Mouse (Mus musculus): ENCODE measurements around the gene Srpk2. TPM values are rescaled to one million over a fixed set of nuclear protein-coding genes. Genes with fewer than 3 reads are reported as not detected.
A peak's percentile ranks its signal among the peaks of the same experiment; 100 is the strongest.
"Not testable (repeated sequence)": the region's sequence is repeated elsewhere in the genome, so short reads cannot be mapped to it uniquely, and the experiment has no call there.

Gene Srpk2
- polyA plus RNA-seq, 1 experiment: 71.2 TPM

DNA sequence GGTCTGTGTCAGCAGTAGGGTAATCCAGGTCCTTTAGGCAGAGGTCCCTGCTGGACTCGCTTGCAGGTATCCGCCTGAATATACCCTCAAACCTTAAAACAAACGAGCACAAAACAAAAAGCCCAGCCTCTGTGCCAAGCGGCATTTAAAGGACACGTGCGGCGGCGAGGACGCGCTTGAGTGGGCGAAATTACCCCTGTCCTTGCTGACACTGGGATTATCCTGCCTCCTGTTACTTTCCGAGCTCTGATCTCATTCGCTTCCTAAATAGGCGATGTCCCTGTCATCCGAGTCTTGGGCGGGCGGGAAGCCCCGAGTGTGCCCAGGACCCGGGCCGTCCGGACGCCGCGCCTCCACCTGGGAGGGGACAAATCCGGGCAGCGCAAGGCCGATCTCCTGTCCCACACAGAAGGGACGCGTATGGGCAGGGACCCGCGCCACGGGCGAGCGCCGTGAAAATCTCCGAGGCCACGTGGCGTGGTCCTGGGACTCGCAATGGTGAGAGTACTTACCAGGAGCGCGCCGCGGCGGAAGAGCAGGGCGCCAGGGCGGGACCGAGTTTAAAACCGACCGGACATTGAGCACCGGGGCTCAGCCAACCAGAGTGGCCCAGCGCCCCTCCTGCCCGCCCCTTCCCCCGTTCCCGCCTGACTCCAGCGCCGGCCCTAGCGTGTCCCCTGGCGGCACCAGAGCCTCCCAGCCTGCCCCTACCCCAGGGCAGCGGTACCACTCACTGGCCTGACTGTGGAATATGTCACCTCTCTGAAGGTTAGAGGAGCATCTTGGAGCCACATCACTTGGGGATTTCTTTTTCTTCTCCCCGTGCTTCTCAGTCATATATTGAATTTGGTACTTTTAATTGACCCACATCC lies 27.9 kb upstream of the Srpk2 start:
- Histone ChIP-seq H3K9ac (ENCODE audit: low read depth, poor library complexity, severe bottlenecking) (peak overlapping the region; percentile 60), H3K27ac (ENCODE audit: insufficient read depth, low read length) (no peak overlapping the region), H3K4me3 (ENCODE audit: low read depth, low read length) (peak overlapping the region; percentile 97), H3K4me1 (ENCODE audit: control insufficient read depth, insufficient read depth, low read length) (no peaks in the 10 kb centered on the region), H3K36me3 (ENCODE audit: control insufficient read depth, insufficient read depth, low read length, poor library complexity, severe bottlenecking) (peaks cover 30% of the 10 kb centered on the region), H3K9me3 (replicated peaks; ENCODE audit: control insufficient read depth, insufficient read depth, low read length, poor library complexity, severe bottlenecking) (peaks cover 42% of the 10 kb centered on the region), H3K27me3 (ENCODE audit: control insufficient read depth, insufficient read depth, low read length, poor library complexity, severe bottlenecking) (no peaks in the 10 kb centered on the region)
- TF ChIP-seq EP300 (IDR thresholded peaks at IDR 0.05; ENCODE audit: insufficient read depth, low read depth, low read length) (no peak), POLR2A (IDR thresholded peaks at IDR 0.05; ENCODE audit: insufficient read depth, low read length) (no peak), CTCF (IDR thresholded peaks at IDR 0.05; ENCODE audit: low read depth, low read length) (peak; percentile 2)

DNA sequence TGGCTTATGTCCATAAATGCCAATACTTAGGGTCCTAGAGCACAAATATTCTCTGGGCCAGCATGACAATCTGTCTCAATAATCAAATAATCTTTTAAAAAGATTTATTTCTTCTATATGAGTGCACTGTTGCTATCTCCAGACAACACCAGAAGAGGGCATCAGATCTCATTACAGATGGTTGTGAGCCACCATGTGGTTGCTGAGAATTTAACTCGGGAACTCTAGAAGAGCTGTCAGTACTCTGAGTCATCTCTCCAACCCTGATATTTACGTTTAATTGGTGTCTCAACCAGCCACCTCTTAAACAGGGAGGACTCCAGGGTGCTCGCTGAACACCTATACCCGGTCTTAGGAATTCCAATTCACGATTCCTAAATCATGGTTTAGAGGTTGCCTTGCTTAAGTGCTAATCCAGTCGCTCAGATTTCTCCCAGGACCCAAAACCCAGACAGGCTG lies 27.3 kb upstream of the Srpk2 start:
- H3K9ac ChIP-seq (ENCODE audit: low read depth, poor library complexity, severe bottlenecking): peak overlapping the region; percentile 60
- not testable (repeated sequence) for H3K4me1 ChIP-seq (ENCODE audit: control insufficient read depth, insufficient read depth, low read length); H3K27me3 ChIP-seq (ENCODE audit: control insufficient read depth, insufficient read depth, low read length, poor library complexity, severe bottlenecking); H3K27ac ChIP-seq (ENCODE audit: insufficient read depth, low read length)
- peaks cover 36% of the 10 kb centered on the region for H3K36me3 ChIP-seq (ENCODE audit: control insufficient read depth, insufficient read depth, low read length, poor library complexity, severe bottlenecking)
- H3K9me3 ChIP-seq (replicated peaks; ENCODE audit: control insufficient read depth, insufficient read depth, low read length, poor library complexity, severe bottlenecking): peaks cover 48% of the 10 kb centered on the region
- peak overlapping the region; percentile 97 for H3K4me3 ChIP-seq (ENCODE audit: low read depth, low read length)

DNA sequence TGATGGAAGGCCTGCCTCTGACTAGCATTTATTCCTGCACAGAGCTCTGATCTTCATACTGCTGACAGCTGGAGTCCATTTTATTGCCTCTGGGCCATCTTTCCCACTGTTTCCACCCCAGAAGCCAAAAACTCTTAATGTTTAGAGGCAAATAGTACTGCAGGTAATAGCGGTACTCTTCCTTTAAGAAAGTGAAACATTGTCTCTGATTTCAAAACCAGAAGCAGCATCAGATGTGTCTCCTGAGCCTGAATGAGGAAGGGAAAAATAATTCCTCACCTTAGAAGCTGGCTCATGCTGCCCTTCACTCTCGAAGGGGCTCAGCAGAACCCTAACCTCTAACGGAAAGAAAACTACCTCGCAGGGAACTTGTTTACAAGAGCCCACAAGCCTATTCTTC lies 26.8 kb upstream of the Srpk2 start:
- no peak for TF ChIP-seq POLR2A (IDR thresholded peaks at IDR 0.05; ENCODE audit: insufficient read depth, low read length)
- no peak for TF ChIP-seq EP300 (IDR thresholded peaks at IDR 0.05; ENCODE audit: insufficient read depth, low read depth, low read length)
- no peak for TF ChIP-seq CTCF (IDR thresholded peaks at IDR 0.05; ENCODE audit: low read depth, low read length)
- Histone ChIP-seq H3K9me3 (replicated peaks; ENCODE audit: control insufficient read depth, insufficient read depth, low read length, poor library complexity, severe bottlenecking) (peaks cover 52% of the 10 kb centered on the region), H3K4me3 (ENCODE audit: low read depth, low read length) (no peak overlapping the region), H3K27ac (ENCODE audit: insufficient read depth, low read length) (no peak overlapping the region), H3K4me1 (ENCODE audit: control insufficient read depth, insufficient read depth, low read length) (no peaks in the 10 kb centered on the region), H3K27me3 (ENCODE audit: control insufficient read depth, insufficient read depth, low read length, poor library complexity, severe bottlenecking) (no peaks in the 10 kb centered on the region), H3K9ac (ENCODE audit: low read depth, poor library complexity, severe bottlenecking) (no peak overlapping the region), H3K36me3 (ENCODE audit: control insufficient read depth, insufficient read depth, low read length, poor library complexity, severe bottlenecking) (peaks cover 39% of the 10 kb centered on the region)

DNA sequence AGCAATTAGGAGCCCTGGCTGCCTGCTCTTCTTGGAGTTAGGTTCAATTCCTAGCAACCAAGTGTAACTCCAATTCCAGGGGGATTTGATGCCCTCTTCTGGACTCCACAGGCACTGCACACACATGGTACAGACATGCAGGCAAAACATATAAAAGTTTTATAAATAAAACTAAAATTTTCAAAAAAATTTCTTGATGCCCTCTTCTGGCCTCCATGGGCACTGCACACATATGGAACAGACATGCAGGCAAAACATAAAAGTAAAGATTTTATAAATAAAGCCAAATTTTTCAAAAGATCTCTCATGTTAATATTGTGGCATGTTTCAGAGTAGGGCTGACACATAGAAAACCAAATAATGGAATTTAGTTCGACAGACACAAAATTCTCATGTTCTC lies 25.2 kb upstream of the Srpk2 start:
- no peaks in the 10 kb centered on the region for H3K4me1 ChIP-seq (ENCODE audit: control insufficient read depth, insufficient read depth, low read length)
- no peak overlapping the region for H3K9ac ChIP-seq (ENCODE audit: low read depth, poor library complexity, severe bottlenecking)
- H3K36me3 ChIP-seq (ENCODE audit: control insufficient read depth, insufficient read depth, low read length, poor library complexity, severe bottlenecking): peaks cover 39% of the 10 kb centered on the region
- peaks cover 62% of the 10 kb centered on the region for H3K9me3 ChIP-seq (replicated peaks; ENCODE audit: control insufficient read depth, insufficient read depth, low read length, poor library complexity, severe bottlenecking)
- TF ChIP-seq EP300 (IDR thresholded peaks at IDR 0.05; ENCODE audit: insufficient read depth, low read depth, low read length) (no peak), POLR2A (IDR thresholded peaks at IDR 0.05; ENCODE audit: insufficient read depth, low read length) (no peak), CTCF (IDR thresholded peaks at IDR 0.05; ENCODE audit: low read depth, low read length) (no peak)
- no peaks in the 10 kb centered on the region for H3K27me3 ChIP-seq (ENCODE audit: control insufficient read depth, insufficient read depth, low read length, poor library complexity, severe bottlenecking)
- no peak overlapping the region for H3K4me3 ChIP-seq (ENCODE audit: low read depth, low read length)
- H3K27ac ChIP-seq (ENCODE audit: insufficient read depth, low read length): no peak overlapping the region

DNA sequence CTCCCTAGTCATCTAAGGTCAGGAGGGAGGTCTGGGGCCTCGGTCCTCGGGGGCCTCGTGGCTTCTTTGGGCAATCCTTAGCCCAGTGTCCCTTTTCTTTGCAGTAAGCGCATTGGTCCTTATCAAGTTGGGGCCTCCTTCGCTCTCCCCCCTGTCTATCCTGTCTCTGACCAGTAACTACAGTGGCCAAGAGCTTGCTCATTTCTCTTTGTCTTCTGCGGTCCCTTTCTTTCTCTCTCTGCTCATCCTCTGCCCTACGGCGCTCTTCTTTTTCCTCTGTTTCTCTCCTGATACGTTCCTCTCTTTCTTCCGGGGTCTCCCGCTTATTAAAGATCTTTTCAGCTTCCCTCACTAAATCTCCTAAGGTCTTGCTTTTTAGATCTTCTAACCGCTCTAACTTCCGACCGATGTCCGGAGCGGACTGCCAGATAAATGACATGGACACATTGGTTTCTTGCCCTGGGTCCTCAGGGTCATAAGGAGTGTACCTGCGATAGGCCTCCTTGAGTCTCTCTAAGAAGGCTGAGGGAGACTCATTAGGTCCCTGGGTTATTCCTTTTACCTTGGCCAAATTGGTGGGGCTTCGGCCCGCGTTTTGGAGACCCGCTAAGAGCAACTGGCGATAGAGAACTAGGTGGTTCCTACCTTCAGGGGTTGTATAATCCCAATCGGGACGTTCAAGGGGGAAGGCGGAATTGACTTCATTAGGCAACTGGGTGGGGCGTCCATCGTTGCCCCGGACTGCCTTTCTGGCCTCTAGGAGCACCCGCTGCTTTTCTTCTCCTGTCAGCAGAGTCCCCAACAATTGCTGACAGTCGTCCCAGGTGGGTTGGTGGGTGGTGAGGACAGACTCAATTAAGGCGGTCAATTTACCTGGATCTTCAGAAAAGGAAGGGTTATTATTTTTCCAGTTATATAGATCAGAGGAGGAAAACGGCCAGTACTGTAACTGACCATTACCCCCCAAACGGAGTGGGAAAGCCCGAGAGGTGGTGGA lies 22.5 kb upstream of the Srpk2 start:
- H3K9ac ChIP-seq (ENCODE audit: low read depth, poor library complexity, severe bottlenecking); H3K27ac ChIP-seq (ENCODE audit: insufficient read depth, low read length): not testable (repeated sequence)
- H3K9me3 ChIP-seq (replicated peaks; ENCODE audit: control insufficient read depth, insufficient read depth, low read length, poor library complexity, severe bottlenecking): peaks cover 87% of the 10 kb centered on the region

DNA sequence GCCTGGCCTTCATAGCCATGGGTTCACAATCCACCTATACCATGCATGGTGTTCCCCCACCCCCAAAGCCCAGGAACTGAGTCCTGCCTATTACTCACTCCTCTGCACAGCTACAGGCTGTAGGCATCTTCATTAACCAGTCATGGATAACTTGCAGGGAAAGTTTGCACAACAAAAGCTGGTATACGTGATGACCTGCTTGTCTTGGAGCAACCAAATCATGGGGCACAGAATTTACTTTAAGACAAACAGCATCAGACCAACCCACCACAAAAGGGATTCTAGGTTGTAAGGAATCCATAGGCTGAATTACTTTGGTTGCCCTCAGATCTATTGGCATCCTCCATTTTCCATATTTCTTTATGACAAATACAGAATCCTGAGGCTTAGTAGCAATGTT lies 13.0 kb upstream of the Srpk2 start:
- Histone ChIP-seq H3K27ac (ENCODE audit: insufficient read depth, low read length) (no peak overlapping the region), H3K4me1 (ENCODE audit: control insufficient read depth, insufficient read depth, low read length) (no peaks in the 10 kb centered on the region), H3K36me3 (ENCODE audit: control insufficient read depth, insufficient read depth, low read length, poor library complexity, severe bottlenecking) (peaks cover 12% of the 10 kb centered on the region), H3K9me3 (replicated peaks; ENCODE audit: control insufficient read depth, insufficient read depth, low read length, poor library complexity, severe bottlenecking) (peaks cover 39% of the 10 kb centered on the region), H3K4me3 (ENCODE audit: low read depth, low read length) (no peak overlapping the region), H3K9ac (ENCODE audit: low read depth, poor library complexity, severe bottlenecking) (no peak overlapping the region), H3K27me3 (ENCODE audit: control insufficient read depth, insufficient read depth, low read length, poor library complexity, severe bottlenecking) (no peaks in the 10 kb centered on the region)
- TF ChIP-seq EP300 (IDR thresholded peaks at IDR 0.05; ENCODE audit: insufficient read depth, low read depth, low read length): no peak

More for the DNA sequence above, 22.5 kb upstream of the Srpk2 start:
- not testable (repeated sequence) for H3K27me3 ChIP-seq (ENCODE audit: control insufficient read depth, insufficient read depth, low read length, poor library complexity, severe bottlenecking); H3K4me1 ChIP-seq (ENCODE audit: control insufficient read depth, insufficient read depth, low read length); H3K4me3 ChIP-seq (ENCODE audit: low read depth, low read length)
- H3K36me3 ChIP-seq (ENCODE audit: control insufficient read depth, insufficient read depth, low read length, poor library complexity, severe bottlenecking): peaks cover 55% of the 10 kb centered on the region

All from ES-Bruce4 (cell line).